8 mouse cellular contexts compared by ENCODE assay signal in the genomic region with DNA sequence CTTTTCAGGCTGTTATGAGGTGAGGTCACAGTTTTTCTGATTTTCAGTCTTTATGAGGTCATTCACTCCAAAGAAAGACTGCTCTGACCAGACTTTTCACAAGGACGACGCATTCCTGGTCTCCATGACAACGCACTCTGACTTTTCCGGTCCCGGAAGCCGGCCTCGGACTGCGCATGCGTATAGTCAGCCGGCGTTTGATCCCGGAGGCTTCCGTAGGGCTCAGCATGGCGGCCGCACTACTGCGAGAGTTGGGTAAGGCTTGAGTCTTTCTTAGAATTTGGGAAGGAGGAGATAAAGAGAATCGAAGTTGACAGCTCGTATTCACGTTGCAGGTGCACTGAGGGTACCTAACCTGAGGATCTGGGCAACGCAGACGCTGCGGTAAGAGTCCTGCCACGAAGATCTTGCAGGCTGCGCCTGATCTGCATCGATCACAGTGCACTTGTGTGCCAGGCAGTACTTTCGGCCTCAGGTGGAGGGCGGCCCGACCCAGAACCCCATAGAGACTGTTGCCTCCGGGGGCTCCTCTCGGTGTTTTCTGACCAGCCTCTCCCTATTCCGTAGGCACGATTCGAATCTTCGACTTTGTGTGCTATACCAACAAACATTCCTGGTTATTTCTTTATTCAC. TPM values are rescaled to one million over a fixed set of nuclear protein-coding genes. Genes with fewer than 3 reads are reported as not detected.
DNase-seq lines count a peak whose midpoint lies in the region; ATAC-seq and TF ChIP-seq lines count a peak whose summit lies in the region.

Gene Mrpl22, plus strand, starts transcription at position 203 of the 633 bp plus-strand sequence.

- TF ChIP-seq CTCF in kidney, postnatal 0 days (IDR thresholded peaks at IDR 0.05; ENCODE audit: low read depth) = no peak

- peaks cover 18% of the 10 kb centered on the region for H3K4me1 ChIP-seq in heart, embryonic 12.5 days (replicated peaks)
- H3K4me1 ChIP-seq in kidney, postnatal 0 days (replicated peaks; ENCODE audit: insufficient read depth, low read length) = 0 out of 2 replicates have a peak, but pooled peaks cover 3% of the 10 kb centered on the region
- H3K4me1 ChIP-seq in liver, embryonic 11.5 days (replicated peaks; ENCODE audit: control insufficient read depth, insufficient read depth, low read length) = peaks cover 10% of the 10 kb centered on the region; the same call in 1 of the 2 replicates
- H3K4me1 ChIP-seq in stomach, embryonic 14.5 days (ENCODE audit: control insufficient read depth, insufficient read depth, low read length) = peaks cover 16% of the 10 kb centered on the region; the same call in 1 of the 2 replicates

- H3K27me3 ChIP-seq in heart, embryonic 12.5 days (replicated peaks) = no peaks in the 10 kb centered on the region
- H3K27me3 ChIP-seq in kidney, postnatal 0 days (ENCODE audit: insufficient read depth, low read length) = no peaks in the 10 kb centered on the region
- H3K27me3 ChIP-seq in liver, embryonic 11.5 days (replicated peaks; ENCODE audit: control insufficient read depth, insufficient read depth, low read length) = no peaks in the 10 kb centered on the region
- H3K27me3 ChIP-seq in stomach, embryonic 14.5 days (ENCODE audit: control insufficient read depth, insufficient read depth, low read length) = no peaks in the 10 kb centered on the region

- peak within 1 kb of the TSS; percentile 85 for H3K4me2 ChIP-seq in heart, embryonic 12.5 days
- H3K4me2 ChIP-seq in kidney, postnatal 0 days (ENCODE audit: low read length) = peak within 1 kb of the TSS; percentile 65
- H3K4me2 ChIP-seq in liver, embryonic 11.5 days = peak within 1 kb of the TSS; percentile 72
- peak within 1 kb of the TSS; percentile 78 for H3K4me2 ChIP-seq in stomach, embryonic 14.5 days (replicated peaks; ENCODE audit: low read depth, low read length)

- H3K4me3 ChIP-seq in heart, embryonic 12.5 days = peak within 1 kb of the TSS; percentile 85
- H3K4me3 ChIP-seq in kidney, postnatal 0 days (replicated peaks; ENCODE audit: low read depth, low read length) = peak within 1 kb of the TSS; percentile 75
- H3K4me3 ChIP-seq in liver, embryonic 11.5 days (ENCODE audit: low read depth, low read length) = peak within 1 kb of the TSS; percentile 75
- peak within 1 kb of the TSS; percentile 65 for H3K4me3 ChIP-seq in stomach, embryonic 14.5 days (ENCODE audit: low read depth, low read length)

- H3K36me3 ChIP-seq in heart, embryonic 12.5 days = peaks cover 37% of the 10 kb centered on the region
- peaks cover 20% of the 10 kb centered on the region; the same call in 1 of the 2 replicates for H3K36me3 ChIP-seq in kidney, postnatal 0 days (ENCODE audit: insufficient read depth, low read length)
- H3K36me3 ChIP-seq in liver, embryonic 11.5 days (ENCODE audit: control insufficient read depth, insufficient read depth, low read length) = peaks cover 25% of the 10 kb centered on the region
- peaks cover 24% of the 10 kb centered on the region for H3K36me3 ChIP-seq in stomach, embryonic 14.5 days (ENCODE audit: control insufficient read depth, insufficient read depth, low read length)

- ATAC-seq in erythroid progenitor cell, adult 5-6 weeks (replicated peaks; ENCODE audit: low FRiP score, poor library complexity, severe bottlenecking) = peak; percentile 89
- peak; percentile 85 for ATAC-seq in heart, embryonic 12.5 days (ENCODE audit: insufficient number of reproducible peaks, low FRiP score)
- ATAC-seq in kidney, postnatal 0 days (replicated peaks; ENCODE audit: low FRiP score, low read depth) = peak; percentile 72
- ATAC-seq in liver, embryonic 11.5 days (replicated peaks; ENCODE audit: low FRiP score) = peak; percentile 76
- peak; percentile 64 for ATAC-seq in stomach, embryonic 14.5 days (ENCODE audit: insufficient number of reproducible peaks, insufficient read depth, low FRiP score, low read depth)

- H3K27ac ChIP-seq in heart, embryonic 12.5 days (ENCODE audit: poor library complexity, severe bottlenecking) = no peak within 1 kb of the TSS; the same call in 1 of the 2 replicates
- peak within 1 kb of the TSS; percentile 81 for H3K27ac ChIP-seq in kidney, postnatal 0 days
- peak within 1 kb of the TSS; percentile 70 for H3K27ac ChIP-seq in liver, embryonic 11.5 days (ENCODE audit: low read depth, low read length)
- H3K27ac ChIP-seq in stomach, embryonic 14.5 days (ENCODE audit: low read length) = no peak within 1 kb of the TSS

- DNase-seq in CD4-positive helper T cell, adult 2 months (ENCODE audit: low read depth, low spot score) = peak; percentile 92
- peak; percentile 81 for DNase-seq in brain, embryonic 18.5 days (ENCODE audit: low read depth, low spot score)
- DNase-seq in kidney, postnatal 0 days (ENCODE audit: low spot score) = peak; percentile 98
- DNase-seq in liver, embryonic 11.5 days (ENCODE audit: low spot score) = peak; percentile 95
- peak; percentile 96 for DNase-seq in naive thymus-derived CD4-positive, alpha-beta T cell, adult 2 months (ENCODE audit: low read depth)

- WGBS in heart, embryonic 12.5 days = under 1% methylated on average over 34 of the region's 34 CpGs
- under 1% methylated on average over 34 of the region's 34 CpGs for WGBS in kidney, postnatal 0 days
- under 1% methylated on average over 34 of the region's 34 CpGs for WGBS in liver, embryonic 11.5 days
- under 1% methylated on average over 34 of the region's 34 CpGs for WGBS in stomach, embryonic 14.5 days

- peak within 1 kb of the TSS; percentile 91 for H3K9ac ChIP-seq in heart, embryonic 12.5 days
- H3K9ac ChIP-seq in kidney, postnatal 0 days (ENCODE audit: low read depth, low read length) = peak within 1 kb of the TSS; percentile 76
- peak within 1 kb of the TSS; percentile 83 for H3K9ac ChIP-seq in liver, embryonic 11.5 days (ENCODE audit: low read depth, low read length)
- peak within 1 kb of the TSS; percentile 72 for H3K9ac ChIP-seq in stomach, embryonic 14.5 days (replicated peaks; ENCODE audit: low read depth, low read length)

- no peaks in the 10 kb centered on the region for H3K9me3 ChIP-seq in heart, embryonic 12.5 days (replicated peaks)
- H3K9me3 ChIP-seq in kidney, postnatal 0 days (replicated peaks; ENCODE audit: low read length) = no peaks in the 10 kb centered on the region
- H3K9me3 ChIP-seq in liver, embryonic 11.5 days (ENCODE audit: control insufficient read depth, low read length) = no peaks in the 10 kb centered on the region
- H3K9me3 ChIP-seq in stomach, embryonic 14.5 days (ENCODE audit: control insufficient read depth, low read depth, low read length) = no peaks in the 10 kb centered on the region

RNA-seq across cellular contexts. Expression of gene Mrpl22, which starts in this region (rescaled TPM):
- 12.6 and 15.9 TPM in 2 replicates for total RNA-seq in erythroid progenitor cell, adult 5-6 weeks (2015; ENCODE audit: low replicate concordance)
- total RNA-seq in erythroid progenitor cell, adult 5-6 weeks (2017; ENCODE audit: low replicate concordance) = 10.7 and 21.6 TPM in 2 replicates
- polyA plus RNA-seq in heart, embryonic 12.5 days (2016; fragmentation: Nextera tagmentation; extraction: Ambion mirVana) = 102 and 109 TPM in 2 replicates
- polyA plus RNA-seq in kidney, postnatal 0 days (2015; fragmentation: Nextera tagmentation; extraction: Ambion mirVana) = 139 and 146 TPM in 2 replicates
- polyA plus RNA-seq in liver, embryonic 11.5 days (2014; fragmentation: Nextera tagmentation; extraction: Ambion mirVana) = 178 and 190 TPM in 2 replicates
- polyA plus RNA-seq in stomach, embryonic 14.5 days (2014; fragmentation: Nextera tagmentation; extraction: Ambion mirVana) = 118 and 123 TPM in 2 replicates

Comparison
In these comparisons a context has a peak if more than half of its experiments do, and no peak if none do; other contexts are left out.
1. H3K27ac ChIP-seq: peak in kidney, postnatal 0 days (single experiment) and liver, embryonic 11.5 days (single experiment); none in heart, embryonic 12.5 days (single experiment) and stomach, embryonic 14.5 days (single experiment).
2. Peak in every context shown above with its lines, with median percentiles within 50 percentile points of each other: DNase-seq, ATAC-seq, H3K4me2 ChIP-seq, H3K4me3 ChIP-seq and H3K9ac ChIP-seq.